Mouse (Mus musculus): Measurements from ENCODE around the gene Tekt1. TPM values are rescaled to one million over a fixed set of nuclear protein-coding genes. Genes with fewer than 3 reads are reported as not detected.

Tekt1 gene
- 2.7 and 4.1 TPM in 2 replicates for polyA plus RNA-seq (2012; rRNA removed)

DNA sequence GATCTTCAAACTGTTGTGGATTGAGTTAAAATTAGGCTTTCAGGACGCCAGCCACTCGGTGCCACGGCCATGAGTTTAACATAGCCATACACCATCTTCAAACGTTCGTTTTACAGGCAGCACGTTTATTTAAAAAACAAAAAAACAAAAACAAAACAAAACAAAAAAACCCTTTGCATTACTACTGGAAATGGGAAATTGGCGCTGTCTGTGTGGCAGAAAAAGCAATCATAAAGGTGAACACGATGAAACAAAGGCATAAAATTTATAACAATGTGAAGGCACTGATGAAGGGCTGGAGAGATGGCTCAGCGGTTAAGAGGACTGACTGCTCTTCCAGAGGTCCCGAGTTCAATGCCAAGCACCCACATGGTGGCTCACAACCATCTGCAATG lies at the start of gene Tekt1:
Gene Tekt1 (minus strand): TSS at position 96 of the 395 bp plus-strand sequence.
- TF ChIP-seq CTCF (IDR thresholded peaks at IDR 0.05; ENCODE audit: borderline replicate concordance, extremely low read depth, insufficient read depth, insufficient read length) (no peak), POLR2A (IDR thresholded peaks at IDR 0.05; ENCODE audit: borderline replicate concordance, extremely low read depth, insufficient read depth, insufficient read length, poor library complexity, severe bottlenecking) (no peak)
- DNase-seq (ENCODE audit: low read depth), result no peak

DNA sequence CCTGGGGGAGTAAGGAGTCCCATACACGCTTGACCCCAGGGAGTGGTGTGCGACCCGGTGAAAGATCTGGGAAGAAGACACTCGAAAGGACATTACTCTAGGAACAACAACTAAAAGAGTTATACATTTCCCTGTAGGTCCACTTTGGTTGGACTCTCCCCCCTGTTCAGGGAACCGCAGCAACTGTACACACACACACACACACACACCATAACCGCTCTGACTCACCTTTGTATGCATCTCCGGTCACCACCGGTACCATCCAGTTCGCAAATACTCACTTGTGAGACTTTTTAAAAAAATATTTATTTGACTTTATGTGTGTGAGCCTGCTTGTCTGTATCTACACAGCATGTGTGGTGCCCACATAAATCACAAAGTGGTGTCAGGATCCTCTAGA lies 49.7 kb upstream of the Tekt1 start:
- no peak for DNase-seq (ENCODE audit: low read depth)
- TF ChIP-seq POLR2A (IDR thresholded peaks at IDR 0.05; ENCODE audit: borderline replicate concordance, extremely low read depth, insufficient read depth, insufficient read length, poor library complexity, severe bottlenecking) (no peak), CTCF (IDR thresholded peaks at IDR 0.05; ENCODE audit: borderline replicate concordance, extremely low read depth, insufficient read depth, insufficient read length) (no peak)

DNA sequence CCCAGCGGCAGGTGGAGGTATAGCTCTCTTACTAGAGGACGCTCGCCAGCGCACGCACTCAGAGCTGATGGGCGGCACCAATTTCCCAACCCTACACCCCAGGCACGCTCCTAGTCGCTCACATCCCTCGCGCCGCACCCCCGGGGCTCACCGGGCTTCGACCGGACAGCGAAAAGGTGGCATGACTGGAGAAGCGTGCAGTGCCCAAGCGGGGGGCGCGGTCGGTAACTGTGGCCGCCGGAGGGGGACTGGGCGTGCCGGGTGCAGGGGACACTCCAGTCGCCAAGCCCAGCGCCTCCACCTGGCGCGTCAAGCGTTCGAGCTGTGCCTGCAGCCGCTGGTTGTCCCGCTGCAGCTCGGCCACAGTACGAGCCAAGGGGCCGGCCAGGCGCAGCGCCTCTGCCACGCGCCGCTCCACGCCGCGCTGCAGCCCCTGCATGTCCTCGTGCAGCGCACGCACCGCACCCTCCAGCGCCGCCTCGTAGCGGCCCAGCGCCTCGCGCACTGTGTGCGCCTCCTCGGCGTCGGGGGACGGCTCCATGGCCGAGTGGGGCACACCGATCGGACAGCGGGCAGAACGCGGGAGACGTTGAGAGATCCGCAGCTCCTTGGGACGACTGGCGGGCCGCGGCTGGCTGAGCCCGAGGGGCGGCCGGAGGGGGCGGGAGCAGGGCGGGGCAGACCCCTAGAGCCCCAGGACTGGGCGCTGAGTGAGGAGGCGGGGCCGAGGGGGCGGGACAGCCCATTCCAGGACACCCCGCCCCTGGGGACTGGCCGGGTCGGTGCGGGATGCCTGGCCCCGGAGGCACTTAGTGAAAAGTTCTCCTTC lies 49.1 kb upstream of the Tekt1 start, which contains the start of gene Smtnl2:
Gene Smtnl2 (minus strand): TSS at position 621 of the 829 bp plus-strand sequence.
- DNase-seq (ENCODE audit: low read depth), result peak; percentile 81
- TF ChIP-seq CTCF (IDR thresholded peaks at IDR 0.05; ENCODE audit: borderline replicate concordance, extremely low read depth, insufficient read depth, insufficient read length), result no peak
- no peak for TF ChIP-seq POLR2A (IDR thresholded peaks at IDR 0.05; ENCODE audit: borderline replicate concordance, extremely low read depth, insufficient read depth, insufficient read length, poor library complexity, severe bottlenecking)

DNA sequence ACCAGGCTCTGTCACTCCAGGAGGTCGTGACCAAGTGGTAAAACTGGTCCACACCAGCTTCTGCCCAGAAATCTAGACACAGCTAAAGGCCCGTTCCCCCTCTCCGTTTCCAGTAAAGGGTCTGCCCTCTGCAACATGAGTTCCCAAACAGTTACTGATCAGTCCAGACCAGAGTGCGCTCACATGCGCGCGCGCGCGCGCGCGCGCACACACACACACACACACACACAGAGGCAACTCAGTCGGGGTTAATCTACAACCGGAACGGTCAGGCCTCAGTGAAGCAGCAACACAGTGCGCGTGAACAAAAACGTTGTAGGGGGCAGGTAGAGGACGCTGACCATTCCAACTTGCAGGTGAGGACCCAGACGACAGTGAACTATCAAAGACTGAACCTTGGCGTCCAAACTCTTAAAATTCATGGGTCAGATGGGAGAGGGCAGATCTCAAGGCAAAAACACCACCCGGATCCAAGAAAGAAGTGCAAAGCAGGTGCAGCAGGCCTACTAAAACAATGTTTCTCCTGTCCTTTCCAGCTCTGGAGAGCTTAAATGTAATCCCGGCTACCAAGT lies 48.4 kb upstream of the Tekt1 start:
- no peak for TF ChIP-seq POLR2A (IDR thresholded peaks at IDR 0.05; ENCODE audit: borderline replicate concordance, extremely low read depth, insufficient read depth, insufficient read length, poor library complexity, severe bottlenecking)
- peak; percentile 45; the same call in 1 of the 2 replicates for TF ChIP-seq CTCF (IDR thresholded peaks at IDR 0.05; ENCODE audit: borderline replicate concordance, extremely low read depth, insufficient read depth, insufficient read length)
- no peak for DNase-seq (ENCODE audit: low read depth)

DNA sequence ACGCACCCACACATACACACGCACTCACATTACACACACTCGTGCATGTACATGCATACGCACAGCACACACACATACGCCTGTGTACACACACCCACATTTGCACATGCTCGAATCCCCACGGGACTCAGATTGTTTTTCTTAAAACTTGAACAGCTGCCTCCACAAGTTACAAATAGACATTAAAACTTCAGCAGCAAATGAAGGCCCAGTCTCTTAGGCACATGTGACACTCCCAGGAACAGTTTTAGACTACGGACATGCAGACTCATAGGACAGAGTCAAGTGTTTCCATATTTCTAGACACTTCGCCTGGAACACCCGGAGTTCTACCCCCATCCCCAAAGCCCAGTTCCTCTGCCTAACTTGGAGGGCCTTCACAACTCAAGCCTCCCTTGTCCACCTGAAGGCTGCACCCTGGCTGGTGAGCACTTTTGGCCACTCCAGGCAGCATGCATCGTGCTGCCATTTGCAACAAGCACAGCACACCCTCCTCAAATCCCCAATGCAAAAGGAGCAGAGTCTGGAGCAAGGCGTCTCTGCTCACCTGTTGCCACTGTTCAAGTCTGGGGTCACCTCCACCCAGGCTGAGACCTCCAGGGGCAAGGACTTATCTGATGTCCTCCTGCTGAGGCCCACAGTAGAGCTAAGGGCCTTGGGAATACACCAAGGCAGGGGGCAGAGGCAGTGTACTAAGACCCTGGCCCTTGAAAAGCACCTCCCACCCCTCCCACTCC lies 47.6 kb upstream of the Tekt1 start:
- DNase-seq (ENCODE audit: low read depth), result no peak

DNA sequence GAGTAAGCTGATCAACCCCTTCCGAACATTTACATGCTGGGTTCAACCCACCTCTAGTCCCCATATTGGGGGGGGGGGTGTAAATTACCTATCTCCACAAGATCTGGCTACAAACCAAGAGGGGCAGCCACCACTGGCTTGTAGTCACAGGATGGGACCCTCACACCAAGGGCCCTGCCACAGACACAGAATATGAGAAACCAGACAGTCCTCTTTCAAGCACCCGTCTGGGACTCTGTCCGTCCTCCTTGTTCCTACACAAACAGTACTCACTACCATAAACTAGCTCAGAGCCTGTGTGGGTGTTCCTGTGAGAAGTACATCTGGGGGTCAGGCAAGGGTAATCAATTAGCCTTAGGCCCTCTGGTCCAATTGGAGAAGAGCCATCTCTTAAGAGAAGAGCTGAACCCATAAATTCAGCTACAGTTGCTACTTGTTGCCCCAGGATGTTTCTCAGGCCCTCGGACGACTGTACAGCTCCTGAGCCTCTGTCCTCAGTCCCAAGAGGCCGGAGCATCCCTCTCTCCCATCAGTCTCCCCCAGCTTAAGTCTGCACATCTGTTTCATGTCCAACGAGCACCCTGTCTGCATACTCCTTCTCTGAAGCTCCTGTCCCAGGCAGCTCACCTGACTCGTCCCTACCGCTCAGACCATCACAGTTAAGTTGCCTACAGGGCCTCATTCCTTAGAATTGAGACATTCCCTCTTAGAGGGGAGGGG lies 46.4 kb upstream of the Tekt1 start:
- DNase-seq (ENCODE audit: low read depth), result no peak
- TF ChIP-seq POLR2A (IDR thresholded peaks at IDR 0.05; ENCODE audit: borderline replicate concordance, extremely low read depth, insufficient read depth, insufficient read length, poor library complexity, severe bottlenecking) (no peak), CTCF (IDR thresholded peaks at IDR 0.05; ENCODE audit: borderline replicate concordance, extremely low read depth, insufficient read depth, insufficient read length) (no peak)

More for the DNA sequence above, 47.6 kb upstream of the Tekt1 start:
- TF ChIP-seq CTCF (IDR thresholded peaks at IDR 0.05; ENCODE audit: borderline replicate concordance, extremely low read depth, insufficient read depth, insufficient read length) (no peak), POLR2A (IDR thresholded peaks at IDR 0.05; ENCODE audit: borderline replicate concordance, extremely low read depth, insufficient read depth, insufficient read length, poor library complexity, severe bottlenecking) (no peak)

DNA sequence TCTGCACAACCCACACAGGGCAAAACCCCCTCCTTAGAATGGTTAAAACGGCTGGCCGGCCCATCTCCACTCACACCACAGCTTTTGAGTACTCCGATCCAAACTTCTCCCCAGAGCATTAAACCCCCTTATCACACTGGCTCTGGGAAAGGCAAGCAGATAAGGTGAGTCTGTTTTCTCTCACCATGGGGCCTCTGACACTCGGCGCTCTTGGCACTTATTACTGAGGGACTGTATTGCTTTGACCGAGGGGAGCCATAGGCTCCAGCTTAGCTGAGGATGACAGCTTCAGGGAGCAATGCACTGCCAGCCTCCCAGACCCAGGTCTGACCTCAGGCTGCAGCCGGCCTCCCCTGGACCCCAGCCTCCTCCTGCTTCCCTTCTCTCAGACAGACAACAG lies 45.3 kb upstream of the Tekt1 start:
- TF ChIP-seq CTCF (IDR thresholded peaks at IDR 0.05; ENCODE audit: borderline replicate concordance, extremely low read depth, insufficient read depth, insufficient read length), result no peak
- no peak for TF ChIP-seq POLR2A (IDR thresholded peaks at IDR 0.05; ENCODE audit: borderline replicate concordance, extremely low read depth, insufficient read depth, insufficient read length, poor library complexity, severe bottlenecking)
- DNase-seq (ENCODE audit: low read depth), result no peak

DNA sequence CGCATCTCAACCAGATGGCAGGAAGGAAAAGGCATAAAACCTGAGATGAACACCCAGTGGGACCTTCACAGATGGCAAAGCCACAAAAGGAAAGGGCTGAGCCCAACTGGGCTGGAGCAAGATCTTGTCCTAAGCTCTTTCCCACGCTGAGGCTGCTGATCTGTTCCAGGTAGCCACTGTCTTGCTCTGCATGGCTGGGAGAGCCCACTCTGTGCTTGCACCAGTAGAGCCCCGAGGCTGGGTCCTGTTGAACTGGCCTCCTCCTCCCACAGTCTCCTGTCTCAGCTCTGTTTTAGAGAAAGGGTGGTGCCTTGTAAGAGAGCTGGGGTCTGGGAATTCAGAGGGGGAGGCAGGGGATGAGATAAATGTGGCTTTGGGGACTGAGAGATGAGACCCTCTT lies 44.8 kb upstream of the Tekt1 start:
- TF ChIP-seq POLR2A (IDR thresholded peaks at IDR 0.05; ENCODE audit: borderline replicate concordance, extremely low read depth, insufficient read depth, insufficient read length, poor library complexity, severe bottlenecking) (no peak), CTCF (IDR thresholded peaks at IDR 0.05; ENCODE audit: borderline replicate concordance, extremely low read depth, insufficient read depth, insufficient read length) (no peak)
- no peak for DNase-seq (ENCODE audit: low read depth)

DNA sequence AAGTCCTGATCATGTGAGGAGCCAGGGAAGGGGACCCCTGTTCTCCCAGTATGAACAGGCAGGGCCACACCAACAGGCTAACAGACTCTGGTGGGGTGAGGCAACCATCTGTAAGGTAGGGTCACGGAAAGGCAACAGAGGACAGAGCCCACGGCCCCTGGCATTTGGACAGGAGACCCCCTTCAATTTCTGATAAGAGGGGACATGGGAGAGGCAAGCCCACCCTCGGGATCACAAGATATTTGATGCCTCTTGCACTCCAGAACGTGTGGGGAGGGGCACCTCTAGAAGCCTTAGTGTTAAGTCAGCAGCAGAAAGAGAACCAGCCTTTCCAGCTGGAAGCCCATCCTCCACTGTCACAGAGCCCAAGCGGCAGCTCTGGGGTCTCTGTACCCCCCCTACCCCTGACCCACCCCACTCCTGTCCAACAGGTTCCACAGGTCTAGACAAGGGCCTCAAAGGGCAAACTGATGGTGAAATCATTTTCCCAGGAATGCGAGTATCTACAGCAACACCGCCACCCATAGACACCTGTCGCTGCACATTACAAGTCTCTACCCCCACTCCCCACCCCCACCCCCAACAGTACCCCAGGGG lies 43.9 kb upstream of the Tekt1 start:
- DNase-seq (ENCODE audit: low read depth), result no peak
- TF ChIP-seq POLR2A (IDR thresholded peaks at IDR 0.05; ENCODE audit: borderline replicate concordance, extremely low read depth, insufficient read depth, insufficient read length, poor library complexity, severe bottlenecking) (no peak), CTCF (IDR thresholded peaks at IDR 0.05; ENCODE audit: borderline replicate concordance, extremely low read depth, insufficient read depth, insufficient read length) (no peak)

DNA sequence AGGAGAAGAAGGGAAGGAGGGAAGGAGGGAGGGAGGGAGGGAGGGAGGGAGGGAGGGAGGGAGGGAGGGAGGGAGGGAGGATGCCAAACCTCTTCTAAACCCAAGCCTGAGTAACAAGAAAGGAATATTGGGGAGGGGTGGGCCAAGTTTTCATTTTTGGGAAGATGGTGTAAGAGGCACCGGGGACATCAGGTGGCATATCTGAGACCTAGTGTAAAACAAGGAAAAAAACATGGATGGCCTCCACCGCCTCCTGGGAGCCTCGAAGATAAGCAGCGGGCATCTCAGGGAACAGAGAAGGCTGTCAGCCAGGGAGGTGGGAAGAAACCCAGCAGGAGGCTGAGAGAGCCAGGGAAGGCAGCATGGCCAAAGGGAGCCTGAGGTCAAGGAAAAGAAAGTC lies 43.3 kb upstream of the Tekt1 start:
- DNase-seq (ENCODE audit: low read depth), result no peak
- TF ChIP-seq CTCF (IDR thresholded peaks at IDR 0.05; ENCODE audit: borderline replicate concordance, extremely low read depth, insufficient read depth, insufficient read length), result no peak
- TF ChIP-seq POLR2A (IDR thresholded peaks at IDR 0.05; ENCODE audit: borderline replicate concordance, extremely low read depth, insufficient read depth, insufficient read length, poor library complexity, severe bottlenecking), result no peak
